Mouse (Mus musculus) CD4-positive, CD25-positive, alpha-beta regulatory T cell, adult 2 months (primary cell): ENCODE results near the gene Gm27029.
"Not testable (repeated sequence)": the region's sequence is repeated elsewhere in the genome, so short reads cannot be mapped to it uniquely, and the experiment has no call there.

ENCODE experiments used
- DNase-seq: peaks from one replicate; pipeline ENCODE4 v3.0.0-alpha.2; 2012; ENCODE audit warnings: low read depth, low spot score

The Gm27029 gene

GRCm38 (mm10) chr11:101424105-101424851 is at the start of gene Gm27029:
Gm27029 (minus strand) TSS chr11:101424796.
- peak; percentile 21 for DNase-seq

- no peak for DNase-seq
Measured at GRCm38 (mm10) chr11:101474298-101474697, 49.7 kb upstream of the Gm27029 start.

- DNase-seq: not testable (repeated sequence)
Measured at GRCm38 (mm10) chr11:101473686-101474085, 49.1 kb upstream of the Gm27029 start.

- DNase-seq: no peak
Measured at GRCm38 (mm10) chr11:101472336-101472735, 47.7 kb upstream of the Gm27029 start.

- DNase-seq: no peak
Measured at GRCm38 (mm10) chr11:101471926-101472325, 47.3 kb upstream of the Gm27029 start.

- DNase-seq: no peak
Measured at GRCm38 (mm10) chr11:101470206-101470605, 45.6 kb upstream of the Gm27029 start.

- DNase-seq: no peak
Measured at GRCm38 (mm10) chr11:101469155-101469554, 44.6 kb upstream of the Gm27029 start.

- peak; percentile 23 for DNase-seq
Measured at GRCm38 (mm10) chr11:101468731-101469130, 44.1 kb upstream of the Gm27029 start.

- no peak for DNase-seq
Measured at GRCm38 (mm10) chr11:101468263-101468688, 43.7 kb upstream of the Gm27029 start.

GRCm38 (mm10) chr11:101467477-101468262 is 43.1 kb upstream of the Gm27029 start:
- DNase-seq: peak; percentile 81

- not testable (repeated sequence) for DNase-seq
Measured at GRCm38 (mm10) chr11:101466552-101466950, 42.0 kb upstream of the Gm27029 start.

GRCm38 (mm10) chr11:101465869-101466551 is 41.4 kb upstream of the Gm27029 start, which contains the start of gene Vat1:
Vat1 (minus strand) TSS chr11:101466230.
- peak; percentile 76 for DNase-seq

GRCm38 (mm10) chr11:101465101-101465868 is 40.7 kb upstream of the Gm27029 start:
- peak; percentile 70 for DNase-seq

GRCm38 (mm10) chr11:101464211-101465100 is 39.9 kb upstream of the Gm27029 start, which contains the start of gene Rnd2:
Rnd2 (plus strand) TSS chr11:101464999.
- DNase-seq: peak; percentile 20

- no peak for DNase-seq
Measured at GRCm38 (mm10) chr11:101462583-101463440, 38.2 kb upstream of the Gm27029 start.

GRCm38 (mm10) chr11:101462141-101462540 is 37.5 kb upstream of the Gm27029 start:
- no peak for DNase-seq

GRCm38 (mm10) chr11:101460321-101460720 is 35.7 kb upstream of the Gm27029 start:
- no peak for DNase-seq

GRCm38 (mm10) chr11:101459716-101460115 is 35.1 kb upstream of the Gm27029 start:
- DNase-seq: no peak

GRCm38 (mm10) chr11:101458217-101458616 is 33.6 kb upstream of the Gm27029 start:
- no peak for DNase-seq
